Mouse (Mus musculus): ENCODE measurements at regions not wholly inside any gene's neighbourhood (a gene's known extent, or its start where the extent isn't known, plus 50 kb on each side); places are given as distances from the start of the nearest gene placed in this dataset.

DNA sequence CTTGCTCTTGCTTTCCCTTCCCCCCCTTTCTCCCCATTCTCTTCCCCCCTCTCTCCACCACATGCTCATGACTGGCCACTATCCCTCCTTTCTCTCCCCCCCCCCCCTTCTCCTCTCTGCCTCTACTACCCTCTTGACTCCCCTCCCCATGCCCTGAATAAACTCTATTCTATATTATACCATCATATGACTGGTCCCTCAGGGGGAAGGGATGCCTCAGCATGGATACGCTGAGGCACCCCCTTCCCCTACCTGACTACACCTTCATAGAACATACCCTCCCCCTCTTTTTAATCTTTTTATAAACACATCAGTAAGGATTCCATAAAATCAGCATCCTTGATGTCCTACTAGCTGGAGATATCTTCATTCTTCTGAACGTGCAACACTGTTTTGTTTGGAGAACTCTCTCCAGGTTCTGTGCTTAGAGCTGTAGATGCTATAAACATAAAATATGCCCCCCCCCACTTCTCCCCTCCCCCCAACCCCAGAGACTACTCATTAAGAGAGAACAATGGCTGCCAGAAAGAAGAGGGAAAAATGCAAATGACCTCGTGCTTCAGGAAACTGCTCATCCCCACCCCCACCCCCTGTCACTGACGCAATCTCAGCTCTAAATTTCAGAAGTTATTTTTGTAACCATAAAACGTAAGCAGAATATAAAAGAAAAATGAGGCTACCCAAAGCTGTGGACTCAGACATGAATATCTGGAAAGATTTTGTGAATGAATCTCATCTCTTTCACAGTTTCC lies 102.3 kb downstream of the Pja2 start:
- no peak for DNase-seq (ENCODE audit: extremely low spot score, low spot score)

- no peak for DNase-seq (ENCODE audit: extremely low spot score, low spot score)
Observed at GRCm38 (mm10) chr17:64214599-64214998, 117.1 kb downstream of the Pja2 start.

GRCm38 (mm10) chr17:64213251-64213650 lies 118.5 kb downstream of the Pja2 start:
- DNase-seq (ENCODE audit: extremely low spot score, low spot score) = no peak

- DNase-seq (ENCODE audit: extremely low spot score, low spot score) = no peak
Observed at GRCm38 (mm10) chr17:64211281-64211680, 120.4 kb downstream of the Pja2 start.

GRCm38 (mm10) chr17:64210366-64210765 lies 121.3 kb downstream of the Pja2 start:
- no peak for DNase-seq (ENCODE audit: extremely low spot score, low spot score)

GRCm38 (mm10) chr17:64209640-64210039 lies 122.1 kb downstream of the Pja2 start:
- no peak for DNase-seq (ENCODE audit: extremely low spot score, low spot score)

DNA sequence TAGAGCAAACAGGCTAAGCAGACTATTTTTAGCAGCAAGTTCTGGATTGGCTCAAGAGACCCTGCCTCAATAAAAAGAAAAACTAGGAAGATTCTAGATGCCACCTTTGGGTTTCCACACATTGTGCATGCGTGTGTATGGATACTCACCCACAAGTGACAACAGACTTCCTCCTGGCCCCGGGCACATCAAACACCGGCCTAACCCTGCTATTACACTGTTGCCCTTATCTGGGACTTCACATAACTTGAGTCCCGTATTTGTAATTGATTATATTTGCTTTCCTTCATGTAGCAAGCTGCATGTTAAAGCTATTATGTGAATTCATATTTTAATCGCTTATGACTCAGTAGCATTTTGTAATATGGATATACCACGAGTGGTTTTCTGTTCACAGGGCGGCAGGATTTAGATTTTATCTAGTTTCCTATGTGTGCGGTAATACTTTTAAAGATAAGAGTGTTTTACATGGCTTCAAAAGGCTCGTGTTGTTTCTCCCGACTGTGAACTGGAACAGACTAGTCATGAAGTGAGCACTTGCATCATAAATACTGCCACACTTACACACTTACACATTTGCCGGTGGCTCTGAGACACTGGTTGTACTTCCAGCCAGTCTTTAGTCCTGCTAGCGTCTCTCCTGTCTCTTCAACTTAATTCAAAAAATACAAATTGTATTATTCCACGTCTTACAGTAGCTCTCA lies 123.4 kb downstream of the Pja2 start:
- peak; percentile 11 for DNase-seq (ENCODE audit: extremely low spot score, low spot score)

- peak; percentile 8 for DNase-seq (ENCODE audit: extremely low spot score, low spot score)
Observed at GRCm38 (mm10) chr17:64206196-64206718, 125.5 kb downstream of the Pja2 start.

DNA sequence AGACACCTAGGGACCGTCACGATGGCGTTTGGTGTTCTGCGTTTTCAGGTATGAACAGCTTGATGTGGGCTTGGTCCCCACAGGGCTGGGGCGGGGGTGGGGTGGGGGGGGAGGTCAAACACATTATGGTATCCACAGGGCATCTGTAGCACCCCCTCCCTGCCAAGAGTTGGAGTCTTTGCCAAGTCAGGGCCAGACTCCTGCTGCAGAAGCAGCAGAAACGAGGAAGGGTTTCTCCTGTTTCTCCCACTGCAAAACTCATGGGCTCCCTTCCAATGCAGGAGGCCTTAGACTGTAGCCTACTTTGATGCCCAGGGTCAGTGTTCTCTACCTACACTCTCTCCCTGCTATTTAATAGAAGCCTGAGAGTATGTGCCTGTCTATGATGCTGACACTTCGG lies 128.1 kb downstream of the Pja2 start:
- DNase-seq (ENCODE audit: extremely low spot score, low spot score) = peak; percentile 8

GRCm38 (mm10) chr17:64202248-64202647 lies 129.5 kb downstream of the Pja2 start:
- DNase-seq (ENCODE audit: extremely low spot score, low spot score) = no peak

DNA sequence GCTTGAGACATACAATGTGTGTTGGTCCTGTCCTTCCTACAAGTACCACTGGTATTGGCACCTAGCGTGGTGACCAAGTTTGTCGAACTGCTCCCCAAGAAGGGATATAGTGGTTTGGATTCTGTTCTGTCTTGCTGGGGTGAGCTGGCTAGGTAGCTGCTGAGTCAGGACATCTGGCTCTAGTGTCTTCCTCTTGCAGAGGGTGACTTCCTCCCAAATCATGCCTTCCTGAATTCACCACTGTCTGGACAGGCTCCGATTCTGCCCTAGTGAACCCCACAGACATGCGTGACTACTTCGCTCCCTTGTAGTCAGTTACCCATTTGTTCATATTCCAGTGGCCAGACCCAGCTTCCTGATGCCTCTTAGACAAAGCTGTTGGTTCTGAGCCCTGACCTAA lies 130.1 kb downstream of the Pja2 start:
- no peak for DNase-seq (ENCODE audit: extremely low spot score, low spot score)

- DNase-seq (ENCODE audit: extremely low spot score, low spot score) = no peak
Observed at GRCm38 (mm10) chr17:64200092-64200877, 131.4 kb downstream of the Pja2 start.

DNA sequence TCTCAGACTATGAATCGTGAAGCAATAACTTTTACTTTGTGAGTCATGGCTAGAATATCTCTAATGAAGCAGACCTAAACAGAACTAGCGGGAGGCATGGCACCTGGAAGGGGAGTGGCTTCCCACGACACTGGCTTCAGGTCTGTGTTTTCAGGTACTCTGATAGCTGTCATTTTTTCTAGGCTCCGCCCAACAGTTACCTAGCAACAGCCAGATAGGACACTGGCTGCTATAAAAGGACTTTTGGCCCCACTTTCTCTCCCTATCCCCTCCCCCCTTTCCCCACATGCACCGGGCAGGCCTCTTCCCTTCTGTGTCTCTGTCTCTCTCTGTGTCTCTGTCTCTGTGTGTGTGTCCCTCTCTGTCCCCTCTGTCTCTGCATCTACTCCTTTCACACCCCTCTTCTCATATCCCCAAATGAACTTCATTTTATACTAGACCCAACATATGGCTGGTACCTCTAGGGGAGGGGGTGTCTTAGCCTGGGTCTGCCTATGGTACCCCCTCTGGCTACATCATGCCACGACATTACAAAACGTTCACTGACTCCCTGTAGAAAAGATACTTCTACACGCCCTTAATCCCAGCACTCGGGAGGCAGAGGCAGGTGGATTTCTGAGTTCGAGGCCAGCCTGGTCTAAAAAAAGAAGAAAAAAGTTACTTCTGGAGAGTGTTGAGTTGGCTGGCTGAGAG lies 132.3 kb downstream of the Pja2 start:
- DNase-seq (ENCODE audit: extremely low spot score, low spot score) = no peak

GRCm38 (mm10) chr17:64196437-64196836 lies 135.3 kb downstream of the Pja2 start:
- no peak for DNase-seq (ENCODE audit: extremely low spot score, low spot score)

GRCm38 (mm10) chr17:64193055-64193454 lies 138.7 kb downstream of the Pja2 start:
- no peak for DNase-seq (ENCODE audit: extremely low spot score, low spot score)

Measured in neural tube, embryonic 10.5 days (tissue).